Mouse (Mus musculus): ENCODE data around the gene Atf7.

The Atf7 gene

DNA sequence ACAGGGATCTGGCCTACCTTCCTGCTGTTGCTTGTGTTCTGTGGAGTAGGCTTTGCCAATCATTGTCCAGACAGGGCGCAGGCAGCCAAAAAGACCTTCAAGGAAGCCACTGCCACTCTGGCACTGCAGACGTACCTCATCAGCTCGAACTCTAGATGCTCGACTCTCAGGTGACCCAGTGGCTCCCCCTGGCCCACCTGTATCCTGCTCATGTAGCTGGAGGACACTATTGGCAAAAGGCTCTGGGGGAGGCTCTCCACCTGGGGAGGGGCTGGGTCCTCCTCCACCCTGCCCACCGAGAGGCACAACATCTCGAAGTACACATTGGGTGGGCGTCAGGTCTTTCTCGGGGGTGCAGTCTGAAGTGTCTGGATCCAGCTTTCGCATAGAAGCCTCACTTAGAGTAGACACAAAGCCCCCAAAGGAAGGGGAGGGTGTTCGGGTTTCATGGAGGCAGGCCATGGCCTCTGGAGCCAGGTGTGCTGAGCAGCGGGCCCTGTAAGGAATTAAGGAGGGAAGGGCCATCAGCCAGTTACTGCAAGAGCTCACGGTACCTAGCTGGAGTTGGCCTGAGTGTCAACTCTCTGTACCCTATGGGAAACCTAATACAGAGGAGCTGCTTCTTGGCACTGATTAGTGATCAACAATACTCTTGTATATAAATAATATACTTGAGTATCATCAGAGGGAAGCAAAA, 120.0 kb downstream of the Atf7 start:
- ChIA-PET POLR2A (interaction anchor here in 3 of 4 experiments (0.5 to 21.1 kb wide), 20 partner anchors 9 to 719 kb away, joined by 3 to 518 read pairs (median 4); partner anchors contain the start of genes Tarbp2 (in 3 of the 3), Map3k12 (in 2 of the 3), Aaas (in 1 of the 3) and Npff (in 1 of the 3)), CTCF (interaction anchor here in 2 of 4 experiments (0.5 to 1.0 kb wide), 2 partner anchors 11 to 124 kb away, joined by 3 to 4 read pairs; no protein-coding TSS in a partner anchor)

- CTCF ChIA-PET: interaction anchor here in 1 of 4 experiments (0.5 kb wide), 1 partner anchor 22 kb away, joined by 3 read pairs; no protein-coding TSS in a partner anchor
- POLR2A ChIA-PET: interaction anchor here (0.6 to 21.1 kb wide), 18 partner anchors 8 to 199 kb away, joined by 3 to 518 read pairs (median 5); partner anchors contain the start of genes Tarbp2 (in 3 of the 4), Map3k12 (in 2 of the 4), Aaas (in 1 of the 4) and Npff (in 1 of the 4)
These were observed 121.1 kb downstream of the Atf7 start for GRCm38 (mm10) chr15:102503924-102504782.

DNA sequence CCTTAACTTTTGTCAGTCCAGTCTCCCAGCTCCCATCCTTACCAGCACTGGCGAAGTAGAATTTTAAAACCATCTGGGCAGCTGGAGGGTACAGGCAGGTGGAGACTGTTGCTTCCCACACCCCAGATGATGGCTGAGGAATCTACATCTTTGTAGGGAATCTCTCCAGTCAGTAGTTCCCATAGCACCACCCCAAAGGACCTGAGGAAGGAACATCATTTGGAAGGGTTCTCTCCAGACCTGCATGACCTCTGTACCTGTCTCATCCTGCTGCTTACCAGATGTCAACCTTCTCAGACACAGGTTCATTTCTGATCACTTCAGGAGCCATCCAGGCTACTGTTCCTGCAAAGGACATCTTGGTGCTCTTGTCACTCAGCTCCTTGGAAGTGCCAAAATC, 121.8 kb downstream of the Atf7 start, which contains the start of gene Gm10337:
Gm10337 (plus strand) TSS at position 276 of the 400 bp plus-strand sequence.
- ChIA-PET CTCF (no interaction called here), POLR2A (interaction anchor here in 2 of 4 experiments (0.8 to 21.1 kb wide), 13 partner anchors 9 to 98 kb away, joined by 3 to 518 read pairs (median 7); partner anchors contain the start of genes Map3k12 (in 2 of the 2), Pcbp2 (in 2 of the 2), Tarbp2 (in 2 of the 2) and Npff (in 1 of the 2))

GRCm38 (mm10) chr15:102502254-102502840, 122.9 kb downstream of the Atf7 start:
- ChIA-PET POLR2A (interaction anchor here (0.5 to 21.1 kb wide), 22 partner anchors 7 to 188 kb away, joined by 3 to 518 read pairs (median 10); partner anchors contain the start of genes Tarbp2 (in 3 of the 4), Map3k12 (in 2 of the 4), Pcbp2 (in 2 of the 4) and Npff (in 1 of the 4)), CTCF (no interaction called here)

GRCm38 (mm10) chr15:102501084-102501814, 124.0 kb downstream of the Atf7 start:
- ChIA-PET CTCF (interaction anchor here in 1 of 4 experiments (0.6 kb wide), 1 partner anchor 9 kb away, joined by 4 read pairs; no protein-coding TSS in a partner anchor), POLR2A (interaction anchor here (0.5 to 21.1 kb wide), 35 partner anchors 8 to 194 kb away, joined by 3 to 518 read pairs (median 5); partner anchors contain the start of genes Tarbp2 (in 3 of the 4), Map3k12 (in 2 of the 4), Pcbp2 (in 2 of the 4) and Sp1 (in 2 of the 4))

- POLR2A ChIA-PET: interaction anchor here (0.6 to 21.1 kb wide), 29 partner anchors 7 to 193 kb away, joined by 3 to 518 read pairs (median 5); partner anchors contain the start of genes Map3k12 (in 2 of the 4), Pcbp2 (in 2 of the 4), Tarbp2 (in 2 of the 4) and Aaas (in 1 of the 4)
- CTCF ChIA-PET: interaction anchor here in 1 of 4 experiments (0.5 to 0.6 kb wide), 2 partner anchors 119 to 285 kb away, joined by 3 to 8 read pairs; no protein-coding TSS in a partner anchor
These were observed 124.8 kb downstream of the Atf7 start for GRCm38 (mm10) chr15:102500479-102500878.

- CTCF ChIA-PET: interaction anchor here in 1 of 4 experiments (0.5 to 0.6 kb wide), 2 partner anchors 119 to 284 kb away, joined by 3 to 8 read pairs; no protein-coding TSS in a partner anchor
These were observed 125.4 kb downstream of the Atf7 start for GRCm38 (mm10) chr15:102499851-102500250.

DNA sequence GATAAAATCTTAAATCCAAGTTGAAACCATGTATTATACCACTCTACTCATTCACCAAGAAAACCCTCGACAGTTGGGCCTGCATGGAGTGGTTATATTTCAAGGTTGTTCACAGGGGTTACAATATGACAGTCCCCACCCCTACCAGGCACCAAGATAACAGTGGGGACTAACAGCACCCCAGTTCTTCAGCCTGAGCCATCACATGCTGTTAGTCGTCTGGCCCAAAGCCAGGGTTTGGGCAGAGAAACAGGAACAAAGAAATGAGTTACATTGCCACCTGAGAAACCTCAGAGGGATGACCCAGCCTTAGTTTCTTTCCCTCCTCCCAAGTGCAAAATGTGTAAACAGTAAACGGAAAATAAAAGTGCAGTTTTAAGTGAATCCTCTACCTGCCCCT, 125.9 kb downstream of the Atf7 start:
- CTCF ChIA-PET: no interaction called here
- POLR2A ChIA-PET: interaction anchor here in 2 of 4 experiments (1.3 to 21.1 kb wide), 11 partner anchors 6 to 29 kb away, joined by 5 to 518 read pairs (median 26); partner anchors contain the start of genes Map3k12 (in 2 of the 2), Pcbp2 (in 2 of the 2), Tarbp2 (in 2 of the 2) and Gm10337 (in 1 of the 2)

More at GRCm38 (mm10) chr15:102499851-102500250, 125.4 kb downstream of the Atf7 start:
- POLR2A ChIA-PET: interaction anchor here (0.6 to 21.1 kb wide), 17 partner anchors 6 to 149 kb away, joined by 3 to 518 read pairs (median 21); partner anchors contain the start of genes Map3k12 (in 2 of the 4), Pcbp2 (in 2 of the 4), Tarbp2 (in 2 of the 4) and Aaas (in 1 of the 4)

DNA sequence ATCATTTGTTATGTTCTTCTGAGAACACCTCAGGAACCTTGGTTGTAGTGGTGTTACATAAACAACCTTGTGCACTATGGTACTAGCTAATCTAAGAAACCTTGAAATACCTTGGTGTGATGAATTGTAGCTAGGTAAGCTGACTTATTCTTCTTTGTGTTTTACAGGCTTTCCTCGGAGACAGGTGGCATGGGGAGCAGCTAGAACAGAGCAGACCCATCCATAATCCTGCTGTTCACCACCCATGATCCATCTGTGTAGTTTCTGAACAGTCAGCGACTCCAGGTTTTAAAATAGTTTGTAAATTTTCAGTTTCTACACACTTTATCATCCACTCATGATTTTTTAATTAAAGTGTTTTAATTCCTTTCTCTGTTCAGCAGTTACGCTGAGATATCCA, 126.9 kb downstream of the Atf7 start:
- POLR2A ChIA-PET: interaction anchor here (0.6 to 18.7 kb wide), 17 partner anchors 8 to 78 kb away, joined by 3 to 518 read pairs (median 8); partner anchors contain the start of genes Pcbp2 (in 2 of the 4), Tarbp2 (in 2 of the 4), Gm10337 (in 1 of the 4) and Map3k12 (in 1 of the 4)
- CTCF ChIA-PET: no interaction called here

GRCm38 (mm10) chr15:102487664-102488063, 137.6 kb downstream of the Atf7 start:
- ChIA-PET POLR2A (interaction anchor here in 2 of 4 experiments (1.6 to 18.7 kb wide), 4 partner anchors 8 to 18 kb away, joined by 6 to 518 read pairs (median 129); partner anchors contain the start of genes Pcbp2 (in 2 of the 2) and Gm10337 (in 1 of the 2)), CTCF (no interaction called here)

- ChIA-PET POLR2A (interaction anchor here (0.6 to 15.3 kb wide), 46 partner anchors 8 to 1219 kb away, joined by 3 to 518 read pairs (median 4); partner anchors contain the start of genes Pcbp2 (in 3 of the 4), Gm10337 (in 2 of the 4), Map3k12 (in 2 of the 4) and Sp1 (in 2 of the 4)), CTCF (interaction anchor here in 3 of 4 experiments (0.6 to 0.9 kb wide), 9 partner anchors 24 to 1255 kb away, joined by 3 to 5 read pairs (median 3); no protein-coding TSS in a partner anchor)
These were observed 139.4 kb downstream of the Atf7 start for GRCm38 (mm10) chr15:102485853-102486252.

- CTCF ChIA-PET: no interaction called here
These were observed 142.1 kb downstream of the Atf7 start for GRCm38 (mm10) chr15:102483136-102483535.

More at GRCm38 (mm10) chr15:102483136-102483535, 142.1 kb downstream of the Atf7 start:
- POLR2A ChIA-PET: interaction anchor here in 3 of 4 experiments (0.6 to 15.3 kb wide), 17 partner anchors 10 to 78 kb away, joined by 3 to 518 read pairs (median 4); partner anchors contain the start of genes Pcbp2 (in 3 of the 3), Gm10337 (in 1 of the 3), Sp1 (in 1 of the 3) and Tarbp2 (in 1 of the 3)

All from embryonic stem cell, embryonic (primary cell).